Mouse (Mus musculus): ENCODE data around the gene Sf3a2.

Gene Sf3a2

GRCm38 (mm10) chr10:80843931-80844547 is 46.0 kb downstream of the Sf3a2 start, which contains the start of gene Lingo3:
Gene Lingo3 (minus strand): TSS chr10:80844039.
- DNase-seq (ENCODE audit: inconsistent age in 2 of 2, low spot score in 1 of 2), result peak; percentile 58 to 78

- peak in 1 of 2 experiments; percentile 37 for DNase-seq (ENCODE audit: inconsistent age in 2 of 2, low spot score in 1 of 2)
These were observed 47.2 kb downstream of the Sf3a2 start for GRCm38 (mm10) chr10:80845055-80845693.

GRCm38 (mm10) chr10:80845732-80846131 is 47.7 kb downstream of the Sf3a2 start:
- DNase-seq (ENCODE audit: inconsistent age in 2 of 2, low spot score in 1 of 2), result no peak

- DNase-seq (ENCODE audit: inconsistent age in 2 of 2, low spot score in 1 of 2), result peak; percentile 72 to 74
These were observed 50.6 kb downstream of the Sf3a2 start for GRCm38 (mm10) chr10:80848571-80848970.

Data from adrenal gland, adult (tissue).